Mouse (Mus musculus) olfactory bulb, adult 2 months (tissue): ENCODE measurements around the gene Cldn10. TPM values are rescaled to one million over a fixed set of nuclear protein-coding genes. Genes with fewer than 3 reads are reported as not detected.

ENCODE experiments used
- H3K27ac ChIP-seq: fragments of 200-500 bp; 2 replicates; pipeline ENCODE4 v1.5.1; 2012; ENCODE audit warnings: low read depth, low read length; ENCODE audit not compliant: insufficient read depth
- H3K4me1 ChIP-seq: fragments of 200-500 bp; 2 replicates; pipeline ENCODE4 v1.6.1; 2012; ENCODE audit warnings: low read length; ENCODE audit not compliant: control insufficient read depth, insufficient read depth
- H3K4me3 ChIP-seq: fragments of 200-500 bp; 2 replicates; pipeline ENCODE4 v1.5.1; 2012; ENCODE audit warnings: mild to moderate bottlenecking, low read depth, low read length, moderate library complexity; ENCODE audit not compliant: insufficient read depth
- CTCF ChIP-seq: fragments of 200-500 bp; IDR thresholded peaks from 2 replicates; pipeline ENCODE4 v1.5.1; 2012; ENCODE audit warnings: low read depth, mild to moderate bottlenecking, low read length, moderate library complexity; ENCODE audit not compliant: insufficient read depth
- POLR2A ChIP-seq: fragments of 200-500 bp; IDR thresholded peaks from 2 replicates; pipeline ENCODE4 v1.6.1; 2012; ENCODE audit warnings: mild to moderate bottlenecking, low read depth, low read length, moderate library complexity; ENCODE audit not compliant: insufficient read depth
- WGBS: fragments of 180-500 bp; shearing (Covaris S2); methylation state at CpG from one replicate; pipeline ENCODE4 v1.1.7; 2018; 5-methylcytosine and 5-hydroxymethylcytosine counted together
- polyA plus RNA-seq: library from polyadenylated mRNA; stranded (reverse); fragments of >200 nt; gene quantifications from 2 replicates; pipeline ENCODE4 v1.2.4, GENCODE M21; 2012; ENCODE audit warnings: low replicate concordance; ENCODE audit not compliant: missing spikeins, insufficient read depth, insufficient read length

Gene Cldn10
- polyA plus RNA-seq, 1 experiment: not detected

- no peak overlapping the region for H3K27ac ChIP-seq
- WGBS: 71% methylated on average over 11 of the region's 11 CpGs
- no peak for TF ChIP-seq POLR2A
- TF ChIP-seq CTCF: no peak
- H3K4me1 ChIP-seq: peaks cover 10% of the 10 kb centered on the region
- no peak overlapping the region for H3K4me3 ChIP-seq
These were observed 62.4 kb downstream of the Cldn10 start for GRCm38 (mm10) chr14:118850011-118850695.

DNA sequence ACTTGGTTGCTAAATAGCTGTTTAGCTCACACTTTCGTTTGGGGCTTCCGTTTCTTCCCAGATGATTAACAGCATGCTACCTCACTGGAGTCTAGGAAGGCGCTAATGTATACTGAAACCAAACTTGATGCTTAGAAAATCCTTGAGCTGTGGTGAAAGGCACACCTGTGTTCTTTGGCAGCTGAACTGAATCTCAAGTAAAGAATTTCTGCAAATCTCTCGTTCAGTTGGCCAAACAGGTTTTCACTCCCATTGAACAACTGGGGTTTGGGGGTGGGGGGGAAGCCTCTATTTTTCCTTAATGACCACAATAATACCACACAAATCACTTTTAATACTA, 63.0 kb downstream of the Cldn10 start:
- Histone ChIP-seq H3K27ac (no peak overlapping the region), H3K4me1 (peaks cover 12% of the 10 kb centered on the region), H3K4me3 (no peak overlapping the region)
- TF ChIP-seq POLR2A: no peak
- no peak for TF ChIP-seq CTCF
- whole genome bisulfite sequencing: 45% methylated on average over 4 of the region's 4 CpGs

DNA sequence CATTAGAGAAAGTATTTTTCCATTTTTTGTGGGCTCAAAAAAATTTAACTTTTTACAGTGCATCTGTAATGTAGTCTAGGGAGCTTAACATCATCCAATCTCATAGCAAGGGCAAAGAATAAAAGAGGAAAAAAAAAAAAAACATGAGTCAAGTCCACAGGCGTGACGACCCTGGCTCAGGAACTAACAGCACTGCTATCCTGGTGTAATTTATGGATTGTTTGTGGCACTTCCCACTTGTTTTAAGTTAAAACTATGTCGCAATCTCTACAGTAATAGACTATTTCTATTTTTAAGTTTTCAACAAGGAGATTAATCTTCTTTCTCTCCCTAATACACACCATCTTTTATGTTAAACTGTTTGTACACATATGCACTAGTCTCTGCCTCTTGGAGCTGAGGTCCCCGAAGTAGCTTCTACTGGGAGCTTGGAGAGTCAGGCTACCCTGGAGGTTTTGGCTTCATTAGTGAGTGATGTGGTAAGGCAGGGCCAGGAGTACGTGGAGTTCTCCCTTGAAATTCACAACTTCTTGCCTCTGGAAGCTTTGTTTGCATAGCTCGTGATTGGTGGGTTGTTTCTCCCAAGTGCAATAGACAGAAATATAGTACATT, 63.9 kb downstream of the Cldn10 start:
- no peak for TF ChIP-seq CTCF
- TF ChIP-seq POLR2A: no peak
- WGBS: 85% methylated on average over 6 of the region's 6 CpGs

DNA sequence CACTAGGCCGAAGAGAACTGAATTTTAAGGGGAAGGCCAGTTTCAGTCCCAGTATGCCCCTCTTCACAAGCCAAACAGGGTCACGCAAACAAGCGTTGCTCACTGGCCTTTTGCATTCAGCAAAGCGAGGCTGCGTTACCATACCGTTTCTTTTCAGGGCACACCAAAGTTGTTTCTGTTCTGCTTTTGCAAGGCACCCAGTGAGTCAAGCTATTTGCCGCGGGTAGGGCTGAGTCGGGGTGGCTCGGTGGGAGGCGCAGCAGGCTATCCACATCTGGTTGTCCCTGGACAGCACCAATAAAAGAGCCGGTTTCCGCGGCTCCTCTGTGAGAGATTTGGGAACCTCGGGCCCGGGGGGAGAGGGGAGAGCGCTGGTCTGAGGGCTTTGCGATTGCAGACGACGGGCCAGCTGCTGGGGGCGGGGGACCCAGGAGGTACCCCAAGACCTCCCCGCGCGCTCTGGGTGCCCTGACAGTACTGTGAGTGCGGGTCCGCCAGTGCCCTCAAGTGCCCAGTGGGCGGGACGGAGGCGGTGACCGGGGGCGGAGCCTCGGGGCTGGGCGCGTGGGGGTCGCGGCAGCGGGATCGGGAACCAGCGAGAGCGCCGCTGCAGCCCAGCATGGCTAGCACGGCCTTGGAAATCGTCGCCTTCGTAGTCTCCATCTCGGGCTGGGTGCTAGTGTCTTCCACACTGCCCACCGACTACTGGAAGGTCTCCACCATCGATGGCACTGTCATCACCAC, 66.8 kb downstream of the Cldn10 start:
- TF ChIP-seq CTCF: no peak
- no peak for TF ChIP-seq POLR2A
- peaks cover 12% of the 10 kb centered on the region for H3K4me1 ChIP-seq
- WGBS: 6% methylated on average over 48 of the region's 48 CpGs
- H3K27ac ChIP-seq: no peak overlapping the region
- peak overlapping the region; percentile 40 for H3K4me3 ChIP-seq

More for the DNA sequence above, 63.9 kb downstream of the Cldn10 start:
- Histone ChIP-seq H3K4me3 (no peak overlapping the region), H3K27ac (no peak overlapping the region), H3K4me1 (peaks cover 12% of the 10 kb centered on the region)

- peak overlapping the region; percentile 40 for H3K4me3 ChIP-seq
- H3K27ac ChIP-seq: no peak overlapping the region
- TF ChIP-seq CTCF: no peak
- TF ChIP-seq POLR2A: no peak
- peaks cover 12% of the 10 kb centered on the region for H3K4me1 ChIP-seq
- 3% methylated on average over 28 of the region's 28 CpGs for WGBS
These were observed 67.6 kb downstream of the Cldn10 start for GRCm38 (mm10) chr14:118855141-118855800.

DNA sequence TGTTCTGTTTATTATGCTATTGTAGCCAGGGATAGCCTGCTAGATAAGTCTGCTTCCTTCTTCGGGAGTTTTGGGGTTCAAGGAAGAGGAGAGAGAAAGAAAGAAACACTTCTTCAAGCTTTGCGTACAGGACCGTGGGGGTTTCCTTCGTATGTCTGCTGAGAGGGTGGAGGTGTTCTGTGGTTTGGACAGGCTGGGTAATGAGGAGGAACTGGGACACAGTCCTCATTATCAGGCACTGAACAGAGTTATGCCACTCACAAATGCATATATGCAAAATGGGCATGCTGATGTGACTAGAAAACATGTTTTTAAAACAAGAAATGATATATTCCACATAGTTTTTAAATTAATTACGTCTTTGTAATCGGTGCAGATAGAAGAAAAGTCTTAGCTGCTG, 68.9 kb downstream of the Cldn10 start:
- no peak overlapping the region for H3K27ac ChIP-seq
- no peak for TF ChIP-seq CTCF
- no peak for TF ChIP-seq POLR2A
- H3K4me3 ChIP-seq: no peak overlapping the region
- WGBS: 86% methylated on average over 6 of the region's 6 CpGs
- peaks cover 12% of the 10 kb centered on the region for H3K4me1 ChIP-seq

DNA sequence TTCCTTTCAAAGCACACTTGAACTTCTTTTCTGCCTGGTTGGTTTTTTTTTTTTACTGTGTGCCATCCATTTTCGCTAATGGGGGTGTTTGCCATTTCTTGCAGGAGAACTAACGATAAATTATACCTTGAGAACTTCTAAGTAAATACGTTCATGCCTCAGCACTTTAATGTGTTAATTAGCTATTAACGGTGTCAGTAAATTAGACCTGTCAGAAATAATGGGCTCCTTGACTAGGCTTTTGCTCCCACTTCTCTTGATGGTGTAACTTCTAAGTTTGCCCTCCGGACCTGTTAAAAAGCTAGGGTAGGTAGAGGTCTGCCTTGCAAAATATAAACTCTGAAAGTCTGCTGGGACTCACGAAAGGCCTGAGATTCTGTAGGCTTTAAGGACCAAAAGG, 70.6 kb downstream of the Cldn10 start:
- WGBS: 32% methylated on average over 6 of the region's 6 CpGs
- H3K4me1 ChIP-seq: peaks cover 12% of the 10 kb centered on the region

GRCm38 (mm10) chr14:118862253-118862652, 74.5 kb downstream of the Cldn10 start:
- 85% methylated on average over 7 of the region's 7 CpGs for WGBS
- TF ChIP-seq CTCF (no peak), POLR2A (no peak)
- H3K4me1 ChIP-seq: no peaks in the 10 kb centered on the region

More for the DNA sequence above, 70.6 kb downstream of the Cldn10 start:
- TF ChIP-seq POLR2A: no peak
- TF ChIP-seq CTCF: no peak
- no peak overlapping the region for H3K27ac ChIP-seq
- no peak overlapping the region for H3K4me3 ChIP-seq

More at GRCm38 (mm10) chr14:118862253-118862652, 74.5 kb downstream of the Cldn10 start:
- Histone ChIP-seq H3K4me3 (no peak overlapping the region), H3K27ac (no peak overlapping the region)
